Mouse (Mus musculus): ENCODE data around the gene Carmil1. TPM values are rescaled to one million over a fixed set of nuclear protein-coding genes. Genes with fewer than 3 reads are reported as not detected.

The Carmil1 gene
- polyA plus RNA-seq, 1 experiment from 2014 or later = 5.9 TPM

GRCm38 (mm10) chr13:24242429-24243106 is 38.0 kb downstream of the Carmil1 start:
- no peak overlapping the region for H3K4me3 ChIP-seq (ENCODE audit: low read depth, low read length)
- no peaks in the 10 kb centered on the region for H3K36me3 ChIP-seq (replicated peaks; ENCODE audit: insufficient read depth, low read length)
- H3K9me3 ChIP-seq (ENCODE audit: low read length) = no peaks in the 10 kb centered on the region
- DNase-seq (no peak), ATAC-seq (no peak)
- H3K4me2 ChIP-seq (ENCODE audit: low read depth, low read length) = no peak overlapping the region
- peaks cover 10% of the 10 kb centered on the region; the same call in 1 of the 2 replicates for H3K4me1 ChIP-seq (ENCODE audit: insufficient read depth)
- 56% methylated on average over 5 of the region's 5 CpGs for WGBS (ENCODE audit: insufficient replicate concordance)
- H3K9ac ChIP-seq (replicated peaks) = no peak overlapping the region
- no peak overlapping the region for H3K27ac ChIP-seq (ENCODE audit: low read depth)
- no peaks in the 10 kb centered on the region for H3K27me3 ChIP-seq (ENCODE audit: insufficient read depth, low read length)
- TF ChIP-seq EP300 (IDR thresholded peaks at IDR 0.05; ENCODE audit: low read depth) (no peak), CTCF (IDR thresholded peaks at IDR 0.05; ENCODE audit: low read depth) (no peak)

GRCm38 (mm10) chr13:24241201-24241600 is 39.4 kb downstream of the Carmil1 start:
- Histone ChIP-seq H3K9me3 (ENCODE audit: low read length) (no peaks in the 10 kb centered on the region), H3K4me1 (ENCODE audit: insufficient read depth) (peaks cover 10% of the 10 kb centered on the region; the same call in 1 of the 2 replicates), H3K27me3 (ENCODE audit: insufficient read depth, low read length) (no peaks in the 10 kb centered on the region), H3K4me3 (ENCODE audit: low read depth, low read length) (no peak overlapping the region), H3K9ac (replicated peaks) (no peak overlapping the region), H3K4me2 (ENCODE audit: low read depth, low read length) (no peak overlapping the region), H3K36me3 (replicated peaks; ENCODE audit: insufficient read depth, low read length) (no peaks in the 10 kb centered on the region), H3K27ac (ENCODE audit: low read depth) (no peak overlapping the region)
- 53% methylated on average over 5 of the region's 5 CpGs for WGBS (ENCODE audit: insufficient replicate concordance)
- no peak for DNase-seq
- TF ChIP-seq EP300 (IDR thresholded peaks at IDR 0.05; ENCODE audit: low read depth) = no peak
- TF ChIP-seq CTCF (IDR thresholded peaks at IDR 0.05; ENCODE audit: low read depth) = no peak
- ATAC-seq = no peak

GRCm38 (mm10) chr13:24240430-24240829 is 40.2 kb downstream of the Carmil1 start:
- no peaks in the 10 kb centered on the region for H3K9me3 ChIP-seq (ENCODE audit: low read length)
- no peak overlapping the region for H3K4me2 ChIP-seq (ENCODE audit: low read depth, low read length)
- TF ChIP-seq EP300 (IDR thresholded peaks at IDR 0.05; ENCODE audit: low read depth) = no peak
- no peak for TF ChIP-seq CTCF (IDR thresholded peaks at IDR 0.05; ENCODE audit: low read depth)
- H3K27me3 ChIP-seq (ENCODE audit: insufficient read depth, low read length) = no peaks in the 10 kb centered on the region
- ATAC-seq (no peak), DNase-seq (no peak)
- H3K27ac ChIP-seq (ENCODE audit: low read depth) = no peak overlapping the region
- no peaks in the 10 kb centered on the region for H3K36me3 ChIP-seq (replicated peaks; ENCODE audit: insufficient read depth, low read length)
- H3K4me1 ChIP-seq (ENCODE audit: insufficient read depth) = peaks cover 10% of the 10 kb centered on the region; the same call in 1 of the 2 replicates
- 76% methylated on average over 4 of the region's 4 CpGs for WGBS (ENCODE audit: insufficient replicate concordance)
- H3K9ac ChIP-seq (replicated peaks) = no peak overlapping the region
- no peak overlapping the region for H3K4me3 ChIP-seq (ENCODE audit: low read depth, low read length)

- TF ChIP-seq CTCF (IDR thresholded peaks at IDR 0.05; ENCODE audit: low read depth) (no peak), EP300 (IDR thresholded peaks at IDR 0.05; ENCODE audit: low read depth) (no peak)
- Histone ChIP-seq H3K9ac (replicated peaks) (no peak overlapping the region), H3K4me1 (ENCODE audit: insufficient read depth) (peaks cover 10% of the 10 kb centered on the region; the same call in 1 of the 2 replicates), H3K27ac (ENCODE audit: low read depth) (no peak overlapping the region), H3K27me3 (ENCODE audit: insufficient read depth, low read length) (no peaks in the 10 kb centered on the region), H3K36me3 (replicated peaks; ENCODE audit: insufficient read depth, low read length) (no peaks in the 10 kb centered on the region), H3K4me3 (ENCODE audit: low read depth, low read length) (no peak overlapping the region), H3K9me3 (ENCODE audit: low read length) (no peaks in the 10 kb centered on the region), H3K4me2 (ENCODE audit: low read depth, low read length) (no peak overlapping the region)
- ATAC-seq (no peak), DNase-seq (no peak)
- 29% methylated on average over 3 of the region's 3 CpGs for WGBS (ENCODE audit: insufficient replicate concordance)
These were observed 42.0 kb downstream of the Carmil1 start for GRCm38 (mm10) chr13:24238456-24239120.

DNA sequence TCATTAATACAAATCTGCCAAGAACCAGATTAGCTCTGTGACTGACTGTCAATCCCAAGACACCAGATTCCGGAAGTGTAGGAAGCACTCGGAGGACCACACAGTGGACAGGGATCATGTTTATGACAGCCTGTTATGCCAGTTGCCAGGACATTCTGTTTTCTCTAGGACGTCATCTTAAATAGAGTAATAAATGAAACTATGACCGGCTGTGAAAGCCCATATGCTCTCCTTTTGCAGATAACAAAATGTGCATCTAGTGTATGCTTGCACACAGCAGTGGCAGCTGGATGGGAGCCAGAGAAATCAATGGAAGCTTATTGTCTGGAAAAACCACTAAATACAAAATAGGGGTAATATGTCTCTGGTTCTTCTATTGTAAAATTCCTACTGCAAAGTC is 43.9 kb downstream of the Carmil1 start:
- no peak for TF ChIP-seq EP300 (IDR thresholded peaks at IDR 0.05; ENCODE audit: low read depth)
- H3K9ac ChIP-seq (replicated peaks) = no peak overlapping the region
- H3K9me3 ChIP-seq (ENCODE audit: low read length) = no peaks in the 10 kb centered on the region
- H3K4me3 ChIP-seq (ENCODE audit: low read depth, low read length) = no peak overlapping the region
- H3K4me1 ChIP-seq (ENCODE audit: insufficient read depth) = no peaks in the 10 kb centered on the region
- H3K27ac ChIP-seq (ENCODE audit: low read depth) = no peak overlapping the region
- 65% methylated on average over 4 of the region's 4 CpGs for WGBS (ENCODE audit: insufficient replicate concordance)
- no peak overlapping the region for H3K4me2 ChIP-seq (ENCODE audit: low read depth, low read length)
- DNase-seq (no peak), ATAC-seq (no peak)
- no peaks in the 10 kb centered on the region for H3K27me3 ChIP-seq (ENCODE audit: insufficient read depth, low read length)
- H3K36me3 ChIP-seq (replicated peaks; ENCODE audit: insufficient read depth, low read length) = no peaks in the 10 kb centered on the region

DNA sequence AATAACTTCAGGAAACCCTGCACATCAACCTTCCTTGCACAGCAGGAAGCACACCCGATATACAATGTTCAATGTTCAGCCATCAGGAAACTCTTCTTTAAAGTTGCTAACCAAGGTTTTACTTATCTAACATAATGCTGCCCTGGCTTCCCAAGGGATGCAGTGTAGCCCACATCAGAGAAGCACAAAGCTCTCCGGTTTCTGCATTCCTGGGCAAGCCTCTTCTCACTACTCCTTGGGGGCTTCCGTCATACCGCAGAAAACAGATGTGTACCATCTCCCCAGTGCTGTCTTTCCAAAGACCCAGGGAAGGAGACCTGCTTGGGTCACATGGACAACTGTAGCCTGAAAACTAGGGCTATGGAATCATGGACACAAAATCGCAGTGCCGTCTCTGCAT is 47.8 kb downstream of the Carmil1 start:
- Histone ChIP-seq H3K4me2 (ENCODE audit: low read depth, low read length) (no peak overlapping the region), H3K4me3 (ENCODE audit: low read depth, low read length) (no peak overlapping the region), H3K27me3 (ENCODE audit: insufficient read depth, low read length) (no peaks in the 10 kb centered on the region), H3K36me3 (replicated peaks; ENCODE audit: insufficient read depth, low read length) (no peaks in the 10 kb centered on the region), H3K9me3 (ENCODE audit: low read length) (no peaks in the 10 kb centered on the region), H3K27ac (ENCODE audit: low read depth) (no peak overlapping the region), H3K9ac (replicated peaks) (no peak overlapping the region), H3K4me1 (ENCODE audit: insufficient read depth) (no peaks in the 10 kb centered on the region)
- DNase-seq = no peak
- 50% methylated on average over 6 of the region's 6 CpGs for WGBS (ENCODE audit: insufficient replicate concordance)
- 0 out of 2 replicates have a peak, but pooled peaks have one; percentile 12 for ATAC-seq
- TF ChIP-seq CTCF (IDR thresholded peaks at IDR 0.05; ENCODE audit: low read depth) = no peak
- no peak for TF ChIP-seq EP300 (IDR thresholded peaks at IDR 0.05; ENCODE audit: low read depth)

All from liver, postnatal 0 days (tissue).